Mouse (Mus musculus) forebrain, embryonic 11.5 days (tissue): ENCODE data around the gene Grn. TPM values are rescaled to one million over a fixed set of nuclear protein-coding genes. Genes with fewer than 3 reads are reported as not detected.
"Not testable (repeated sequence)": the region's sequence is repeated elsewhere in the genome, so short reads cannot be mapped to it uniquely, and the experiment has no call there.

Experiments used
- ATAC-seq: fragments of 200-750 bp; cut with Nextera tagmentation; replicated peaks from 2 replicates; pipeline ENCODE4 v1.8.0; 2017; ENCODE audit warnings: moderate TSS enrichment; ENCODE audit not compliant: low FRiP score
- DNase-seq: peaks from one replicate; pipeline ENCODE4 v3.0.0-alpha.2; 2017; ENCODE audit warnings: low spot score
- H3K27ac ChIP-seq: fragments of 300-500 bp; sonication (generic); 2 replicates; pipeline ENCODE4 v1.5.1; 2014; ENCODE audit warnings: low read depth, low read length
- H3K27me3 ChIP-seq: fragments of 300-500 bp; sonication (generic); 2 replicates; pipeline ENCODE4 v1.6.1; 2014; ENCODE audit warnings: mild to moderate bottlenecking, low read length, mixed read lengths; ENCODE audit not compliant: control insufficient read depth, insufficient read depth
- H3K36me3 ChIP-seq: fragments of 300-500 bp; sonication (generic); 2 replicates; pipeline ENCODE4 v1.6.1; 2014; ENCODE audit warnings: mild to moderate bottlenecking, low read length, moderate library complexity, mixed read lengths; ENCODE audit not compliant: control insufficient read depth, insufficient read depth
- H3K4me1 ChIP-seq: fragments of 300-500 bp; sonication (generic); replicated peaks from 2 replicates; pipeline ENCODE4 v1.6.1; 2014; ENCODE audit warnings: low read length, mixed read lengths; ENCODE audit not compliant: control insufficient read depth, insufficient read depth
- H3K4me2 ChIP-seq: fragments of 300-500 bp; sonication (generic); 2 replicates; pipeline ENCODE4 v1.6.1; 2014; ENCODE audit warnings: low read depth, mild to moderate bottlenecking, low read length, moderate library complexity, mixed read lengths; ENCODE audit not compliant: severe bottlenecking
- H3K4me3 ChIP-seq: fragments of 300-500 bp; sonication (generic); 2 replicates; pipeline ENCODE4 v1.5.1; 2014; ENCODE audit warnings: low read depth, low read length
- H3K9ac ChIP-seq: fragments of 300-500 bp; sonication (generic); 2 replicates; pipeline ENCODE4 v1.6.1; 2014; ENCODE audit warnings: low read length
- H3K9me3 ChIP-seq: fragments of 300-500 bp; sonication (generic); 2 replicates; pipeline ENCODE4 v1.6.1; 2016; ENCODE audit warnings: low read length, mixed read lengths; ENCODE audit not compliant: control insufficient read depth
- WGBS: fragments of 180-500 bp; shearing (Covaris S2); extraction: QIAGEN DNeasy Blood & Tissue Kit; methylation state at CpG from one replicate; pipeline ENCODE4 v1.1.7; 2014; 5-methylcytosine and 5-hydroxymethylcytosine counted together
- polyA plus RNA-seq: library from polyadenylated mRNA; unstranded; fragments of >200 nt; fragmentation: Nextera tagmentation; extraction: Ambion mirVana; gene quantifications from 2 replicates; pipeline ENCODE4 v1.2.1, GENCODE M21; 2014

Gene Grn
- 65.7 and 72.8 TPM in 2 replicates for polyA plus RNA-seq

GRCm38 (mm10) chr11:102430121-102431017 lies at the start of gene Grn:
TSS of gene Grn (plus strand) at chr11:102430315.
- no peaks in the 10 kb centered on the region for H3K36me3 ChIP-seq
- under 1% methylated on average over 28 of the region's 29 CpGs for WGBS

GRCm38 (mm10) chr11:102381341-102382100 lies 48.6 kb upstream of the Grn start:
- no peak for ATAC-seq
- no peak overlapping the region for H3K4me3 ChIP-seq
- peak; percentile 44 for DNase-seq
- H3K27ac ChIP-seq = no peak overlapping the region
- H3K4me2 ChIP-seq = no peak overlapping the region
- no peaks in the 10 kb centered on the region for H3K9me3 ChIP-seq
- no peaks in the 10 kb centered on the region; the same call in 1 of the 2 replicates for H3K4me1 ChIP-seq
- H3K27me3 ChIP-seq = no peaks in the 10 kb centered on the region
- H3K36me3 ChIP-seq = no peaks in the 10 kb centered on the region
- H3K9ac ChIP-seq = no peak overlapping the region
- 55% methylated on average over 4 of the region's 4 CpGs for WGBS

More at GRCm38 (mm10) chr11:102430121-102431017, at the start of gene Grn:
- Histone ChIP-seq H3K4me2 (peak within 1 kb of the TSS; percentile 94), H3K9ac (peak within 1 kb of the TSS; percentile 59), H3K4me1 (no peaks in the 10 kb centered on the region; the same call in 1 of the 2 replicates), H3K27me3 (no peaks in the 10 kb centered on the region), H3K4me3 (peak within 1 kb of the TSS; percentile 56), H3K9me3 (no peaks in the 10 kb centered on the region), H3K27ac (peak within 1 kb of the TSS; percentile 33; the same call in 1 of the 2 replicates)
- ATAC-seq = peak; percentile 93
- peak; percentile 90 for DNase-seq

- Histone ChIP-seq H3K9ac (no peak overlapping the region), H3K4me1 (no peaks in the 10 kb centered on the region), H3K27me3 (no peaks in the 10 kb centered on the region), H3K4me3 (no peak overlapping the region), H3K27ac (no peak overlapping the region), H3K4me2 (no peak overlapping the region), H3K9me3 (no peaks in the 10 kb centered on the region), H3K36me3 (no peaks in the 10 kb centered on the region)
- DNase-seq (no peak), ATAC-seq (no peak)
- 87% methylated on average over 3 of the region's 3 CpGs for WGBS
Observed at GRCm38 (mm10) chr11:102382794-102383193, 47.3 kb upstream of the Grn start.

- no peaks in the 10 kb centered on the region for H3K9me3 ChIP-seq
- ATAC-seq (no peak), DNase-seq (peak; percentile 43)
- 91% methylated on average over 1 of the region's 1 CpGs for WGBS
- no peak overlapping the region for H3K4me2 ChIP-seq
- no peaks in the 10 kb centered on the region for H3K27me3 ChIP-seq
- no peak overlapping the region for H3K27ac ChIP-seq
- no peaks in the 10 kb centered on the region for H3K4me1 ChIP-seq
- H3K4me3 ChIP-seq = no peak overlapping the region
- H3K9ac ChIP-seq = no peak overlapping the region
- no peaks in the 10 kb centered on the region for H3K36me3 ChIP-seq
Observed at GRCm38 (mm10) chr11:102383365-102384136, 46.6 kb upstream of the Grn start.

- Histone ChIP-seq H3K9ac (no peak overlapping the region), H3K27ac (no peak overlapping the region), H3K27me3 (no peaks in the 10 kb centered on the region), H3K9me3 (no peaks in the 10 kb centered on the region), H3K4me1 (no peaks in the 10 kb centered on the region), H3K4me2 (no peak overlapping the region), H3K36me3 (no peaks in the 10 kb centered on the region), H3K4me3 (no peak overlapping the region)
- WGBS = 83% methylated on average over 2 of the region's 2 CpGs
- ATAC-seq (no peak), DNase-seq (no peak)
Observed at GRCm38 (mm10) chr11:102384418-102384817, 45.7 kb upstream of the Grn start.

- no peaks in the 10 kb centered on the region for H3K9me3 ChIP-seq
- no peak overlapping the region for H3K9ac ChIP-seq
- H3K4me1 ChIP-seq = no peaks in the 10 kb centered on the region
- H3K27ac ChIP-seq = no peak overlapping the region
- no peaks in the 10 kb centered on the region for H3K27me3 ChIP-seq
- no peak overlapping the region for H3K4me3 ChIP-seq
- H3K36me3 ChIP-seq = no peaks in the 10 kb centered on the region
- DNase-seq = no peak
- ATAC-seq = no peak
- H3K4me2 ChIP-seq = no peak overlapping the region
- WGBS = 62% methylated on average over 4 of the region's 4 CpGs
Observed at GRCm38 (mm10) chr11:102385075-102385474, 45.0 kb upstream of the Grn start.

- Histone ChIP-seq H3K27ac (no peak overlapping the region), H3K27me3 (no peaks in the 10 kb centered on the region), H3K4me1 (no peaks in the 10 kb centered on the region), H3K36me3 (no peaks in the 10 kb centered on the region), H3K4me2 (no peak overlapping the region), H3K4me3 (no peak overlapping the region), H3K9ac (no peak overlapping the region), H3K9me3 (no peaks in the 10 kb centered on the region)
- DNase-seq (no peak), ATAC-seq (no peak)
- 68% methylated on average over 5 of the region's 5 CpGs for WGBS
Observed at GRCm38 (mm10) chr11:102386121-102386520, 44.0 kb upstream of the Grn start.

- DNase-seq, H3K27ac ChIP-seq, H3K9me3 ChIP-seq, H3K4me3 ChIP-seq, ATAC-seq, H3K4me2 ChIP-seq, H3K36me3 ChIP-seq, H3K9ac ChIP-seq, H3K4me1 ChIP-seq, H3K27me3 ChIP-seq: not testable (repeated sequence)
- 92% methylated on average over 4 of the region's 5 CpGs for WGBS
Observed at GRCm38 (mm10) chr11:102389436-102389835, 40.7 kb upstream of the Grn start.
